Mouse (Mus musculus): Measurements from ENCODE around the gene Rpl12. TPM values are rescaled to one million over a fixed set of nuclear protein-coding genes. Genes with fewer than 3 reads are reported as not detected.

The Rpl12 gene
- polyA plus RNA-seq (2016; fragmentation: Nextera tagmentation; extraction: Ambion mirVana) = 108 and 111 TPM in 2 replicates

- peak within 1 kb of the TSS; percentile 93 for H3K9ac ChIP-seq (replicated peaks)
- peaks cover 46% of the 10 kb centered on the region for H3K4me1 ChIP-seq
- no peaks in the 10 kb centered on the region for H3K27me3 ChIP-seq
- peak within 1 kb of the TSS; percentile 78 for H3K4me2 ChIP-seq (replicated peaks)
- H3K36me3 ChIP-seq = peaks cover 35% of the 10 kb centered on the region
- H3K4me3 ChIP-seq = peak within 1 kb of the TSS; percentile 74
- no peaks in the 10 kb centered on the region for H3K9me3 ChIP-seq
- ATAC-seq (ENCODE audit: low FRiP score, low read depth) = peak; percentile 93
- peak within 1 kb of the TSS; percentile 75 for H3K27ac ChIP-seq (replicated peaks)
- 3% methylated on average over 55 of the region's 55 CpGs for WGBS
Observed at GRCm38 (mm10) chr2:32961192-32961995, at the start of gene Rpl12, which contains the start of gene Lrsam1. TSS of gene Rpl12 (plus strand) at chr2:32961559. TSS of gene Lrsam1 (minus strand) at chr2:32961614.

GRCm38 (mm10) chr2:32911639-32912182 is 49.6 kb upstream of the Rpl12 start:
- WGBS = 88% methylated on average over 7 of the region's 7 CpGs
- no peak for ATAC-seq (ENCODE audit: low FRiP score, low read depth)
- Histone ChIP-seq H3K9ac (replicated peaks) (no peak overlapping the region), H3K4me1 (peaks cover 26% of the 10 kb centered on the region), H3K4me2 (replicated peaks) (no peak overlapping the region), H3K27ac (replicated peaks) (no peak overlapping the region), H3K9me3 (no peaks in the 10 kb centered on the region), H3K36me3 (peaks cover 23% of the 10 kb centered on the region), H3K27me3 (peaks cover 3% of the 10 kb centered on the region; the same call in 1 of the 2 replicates), H3K4me3 (no peak overlapping the region)

- Histone ChIP-seq H3K27me3 (peaks cover 3% of the 10 kb centered on the region; the same call in 1 of the 2 replicates), H3K36me3 (peaks cover 23% of the 10 kb centered on the region), H3K9me3 (no peaks in the 10 kb centered on the region), H3K4me1 (peaks cover 20% of the 10 kb centered on the region), H3K4me3 (no peak overlapping the region), H3K9ac (replicated peaks) (no peak overlapping the region), H3K27ac (replicated peaks) (no peak overlapping the region), H3K4me2 (replicated peaks) (no peak overlapping the region)
- ATAC-seq (ENCODE audit: low FRiP score, low read depth) = no peak
- 31% methylated on average over 19 of the region's 19 CpGs for WGBS
Observed at GRCm38 (mm10) chr2:32912210-32912804, 49.1 kb upstream of the Rpl12 start.

GRCm38 (mm10) chr2:32914362-32914761 is 47.0 kb upstream of the Rpl12 start:
- H3K9me3 ChIP-seq = no peaks in the 10 kb centered on the region
- H3K27ac ChIP-seq (replicated peaks) = no peak overlapping the region
- H3K36me3 ChIP-seq = peaks cover 30% of the 10 kb centered on the region
- no peak overlapping the region for H3K4me2 ChIP-seq (replicated peaks)
- H3K4me1 ChIP-seq = no peaks in the 10 kb centered on the region
- 77% methylated on average over 5 of the region's 5 CpGs for WGBS
- no peak for ATAC-seq (ENCODE audit: low FRiP score, low read depth)
- no peak overlapping the region for H3K4me3 ChIP-seq
- H3K9ac ChIP-seq (replicated peaks) = peak overlapping the region; percentile 1; the same call in 1 of the 2 replicates
- peaks cover 3% of the 10 kb centered on the region; the same call in 1 of the 2 replicates for H3K27me3 ChIP-seq

GRCm38 (mm10) chr2:32914896-32915295 is 46.5 kb upstream of the Rpl12 start:
- no peaks in the 10 kb centered on the region for H3K4me1 ChIP-seq
- 53% methylated on average over 3 of the region's 3 CpGs for WGBS
- ATAC-seq (ENCODE audit: low FRiP score, low read depth) = no peak
- no peak overlapping the region for H3K4me3 ChIP-seq
- H3K9ac ChIP-seq (replicated peaks) = peak overlapping the region; percentile 1; the same call in 1 of the 2 replicates
- H3K36me3 ChIP-seq = peaks cover 33% of the 10 kb centered on the region
- peaks cover 3% of the 10 kb centered on the region; the same call in 1 of the 2 replicates for H3K27me3 ChIP-seq
- no peak overlapping the region for H3K4me2 ChIP-seq (replicated peaks)
- no peaks in the 10 kb centered on the region for H3K9me3 ChIP-seq
- H3K27ac ChIP-seq (replicated peaks) = no peak overlapping the region

- H3K4me1 ChIP-seq = no peaks in the 10 kb centered on the region
- 81% methylated on average over 11 of the region's 11 CpGs for WGBS
- peaks cover 38% of the 10 kb centered on the region for H3K36me3 ChIP-seq
Observed at GRCm38 (mm10) chr2:32917526-32917925, 43.8 kb upstream of the Rpl12 start.

GRCm38 (mm10) chr2:32918391-32918790 is 43.0 kb upstream of the Rpl12 start:
- Histone ChIP-seq H3K27me3 (no peaks in the 10 kb centered on the region), H3K4me1 (no peaks in the 10 kb centered on the region), H3K4me3 (no peak overlapping the region), H3K36me3 (peaks cover 47% of the 10 kb centered on the region), H3K4me2 (replicated peaks) (no peak overlapping the region), H3K9ac (replicated peaks) (no peak overlapping the region), H3K27ac (replicated peaks) (no peak overlapping the region), H3K9me3 (no peaks in the 10 kb centered on the region)
- WGBS = 83% methylated on average over 9 of the region's 9 CpGs
- ATAC-seq (ENCODE audit: low FRiP score, low read depth) = no peak

More at GRCm38 (mm10) chr2:32917526-32917925, 43.8 kb upstream of the Rpl12 start:
- Histone ChIP-seq H3K27ac (replicated peaks) (no peak overlapping the region), H3K27me3 (no peaks in the 10 kb centered on the region), H3K9me3 (no peaks in the 10 kb centered on the region), H3K4me2 (replicated peaks) (no peak overlapping the region), H3K4me3 (no peak overlapping the region), H3K9ac (replicated peaks) (no peak overlapping the region)
- ATAC-seq (ENCODE audit: low FRiP score, low read depth) = no peak

- Histone ChIP-seq H3K4me1 (no peaks in the 10 kb centered on the region), H3K27ac (replicated peaks) (no peak overlapping the region), H3K9me3 (no peaks in the 10 kb centered on the region), H3K4me3 (no peak overlapping the region), H3K27me3 (no peaks in the 10 kb centered on the region), H3K4me2 (replicated peaks) (no peak overlapping the region), H3K36me3 (peaks cover 51% of the 10 kb centered on the region), H3K9ac (replicated peaks) (no peak overlapping the region)
- WGBS = 88% methylated on average over 7 of the region's 7 CpGs
- ATAC-seq (ENCODE audit: low FRiP score, low read depth) = no peak
Observed at GRCm38 (mm10) chr2:32921235-32921634, 40.1 kb upstream of the Rpl12 start.

- peaks cover 49% of the 10 kb centered on the region for H3K36me3 ChIP-seq
- no peaks in the 10 kb centered on the region for H3K4me1 ChIP-seq
- H3K4me2 ChIP-seq (replicated peaks) = no peak overlapping the region
- H3K27ac ChIP-seq (replicated peaks) = no peak overlapping the region
- 89% methylated on average over 15 of the region's 15 CpGs for WGBS
- H3K9ac ChIP-seq (replicated peaks) = no peak overlapping the region
- no peak overlapping the region for H3K4me3 ChIP-seq
- H3K9me3 ChIP-seq = no peaks in the 10 kb centered on the region
- no peaks in the 10 kb centered on the region for H3K27me3 ChIP-seq
- ATAC-seq (ENCODE audit: low FRiP score, low read depth) = no peak
Observed at GRCm38 (mm10) chr2:32921801-32922380, 39.5 kb upstream of the Rpl12 start.

GRCm38 (mm10) chr2:32922564-32922963 is 38.8 kb upstream of the Rpl12 start:
- no peak for ATAC-seq (ENCODE audit: low FRiP score, low read depth)
- Histone ChIP-seq H3K9ac (replicated peaks) (no peak overlapping the region), H3K4me3 (no peak overlapping the region), H3K4me2 (replicated peaks) (no peak overlapping the region), H3K9me3 (no peaks in the 10 kb centered on the region), H3K4me1 (no peaks in the 10 kb centered on the region), H3K27me3 (no peaks in the 10 kb centered on the region), H3K27ac (replicated peaks) (no peak overlapping the region), H3K36me3 (peaks cover 49% of the 10 kb centered on the region)
- 91% methylated on average over 13 of the region's 13 CpGs for WGBS

- WGBS = 93% methylated on average over 24 of the region's 24 CpGs
- no peak overlapping the region for H3K4me3 ChIP-seq
- H3K4me2 ChIP-seq (replicated peaks) = no peak overlapping the region
- no peaks in the 10 kb centered on the region for H3K9me3 ChIP-seq
- H3K4me1 ChIP-seq = no peaks in the 10 kb centered on the region
- no peak overlapping the region for H3K9ac ChIP-seq (replicated peaks)
- H3K36me3 ChIP-seq = peaks cover 48% of the 10 kb centered on the region
- H3K27ac ChIP-seq (replicated peaks) = no peak overlapping the region
- no peaks in the 10 kb centered on the region for H3K27me3 ChIP-seq
- no peak for ATAC-seq (ENCODE audit: low FRiP score, low read depth)
Observed at GRCm38 (mm10) chr2:32923551-32924250, 37.7 kb upstream of the Rpl12 start.

Measured in midbrain, embryonic 12.5 days (tissue).